23 mouse cellular contexts compared by ENCODE assay signal in the genomic region with DNA sequence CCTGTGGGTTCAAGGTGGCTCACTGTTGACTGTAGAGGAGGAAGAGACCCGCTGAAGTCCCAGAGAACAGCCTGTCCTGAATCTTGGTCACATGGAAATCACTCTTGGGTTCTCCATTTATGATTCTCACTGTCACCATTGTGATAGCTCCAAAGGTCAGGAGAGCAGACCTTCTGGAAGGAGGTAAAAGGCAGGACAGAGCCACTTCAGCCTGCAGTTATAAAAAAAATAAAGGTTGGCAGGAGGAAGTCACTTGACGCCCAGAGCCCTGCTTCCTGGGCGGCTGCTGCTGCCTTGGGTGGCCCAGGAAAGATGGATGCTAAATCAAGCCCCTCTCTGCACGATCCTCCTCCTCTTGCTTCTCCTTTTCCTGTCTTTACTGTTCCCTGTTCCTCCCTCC. TPM values are rescaled to one million over a fixed set of nuclear protein-coding genes. Genes with fewer than 3 reads are reported as not detected.
DNase-seq lines count a peak whose midpoint lies in the region; ATAC-seq lines count a peak whose summit lies in the region.
"Had no signal": no experiment of that assay in that cellular context is flagged by ENCODE, and none has a peak within 500 bp of the region (broad histone marks: within the 10 kb centered on the region; RNA-seq: fewer than 3 reads in every experiment).

No protein-coding gene starts in this region.

- H3K9me3 ChIP-seq in forebrain, embryonic 12.5 days = no peaks in the 10 kb centered on the region
- no peaks in the 10 kb centered on the region for H3K9me3 ChIP-seq in forebrain, embryonic 10.5 days
- no peaks in the 10 kb centered on the region for H3K9me3 ChIP-seq in hindbrain, embryonic 11.5 days (ENCODE audit: control insufficient read depth, low read length)
- H3K9me3 ChIP-seq in hindbrain, embryonic 12.5 days (replicated peaks) = no peaks in the 10 kb centered on the region
- H3K9me3 ChIP-seq in neural tube, embryonic 13.5 days = no peaks in the 10 kb centered on the region
- no peaks in the 10 kb centered on the region for H3K9me3 ChIP-seq in midbrain, embryonic 15.5 days
- H3K9me3 ChIP-seq: embryonic facial prominence, embryonic 10.5 days; heart, embryonic 12.5 days; limb, embryonic 15.5 days; neural tube, embryonic 12.5 days; stomach, embryonic 15.5 days had no signal

- peak overlapping the region; percentile 32; the same call in 1 of the 2 replicates for H3K27ac ChIP-seq in forebrain, embryonic 12.5 days
- no peak overlapping the region for H3K27ac ChIP-seq in forebrain, embryonic 10.5 days
- H3K27ac ChIP-seq in hindbrain, embryonic 11.5 days (ENCODE audit: low read depth, low read length) = 0 out of 2 replicates have a peak overlapping the region, but pooled peaks have one; percentile 10
- H3K27ac ChIP-seq in hindbrain, embryonic 12.5 days = no peak overlapping the region
- H3K27ac ChIP-seq in neural tube, embryonic 13.5 days (replicated peaks) = no peak overlapping the region
- 0 out of 2 replicates have a peak overlapping the region, but pooled peaks have one; percentile 23 for H3K27ac ChIP-seq in midbrain, embryonic 15.5 days
- H3K27ac ChIP-seq: embryonic facial prominence, embryonic 10.5 days; kidney, postnatal 0 days; left cerebral cortex, adult 2 months; limb, embryonic 15.5 days; liver, embryonic 14.5 days; neural tube, embryonic 12.5 days; stomach, embryonic 15.5 days had no signal

- peaks cover 18% of the 10 kb centered on the region for H3K4me1 ChIP-seq in forebrain, embryonic 12.5 days
- H3K4me1 ChIP-seq in forebrain, embryonic 10.5 days = peaks cover 19% of the 10 kb centered on the region
- H3K4me1 ChIP-seq in hindbrain, embryonic 11.5 days (replicated peaks; ENCODE audit: control insufficient read depth, insufficient read depth, low read length) = no peaks in the 10 kb centered on the region
- peaks cover 16% of the 10 kb centered on the region for H3K4me1 ChIP-seq in hindbrain, embryonic 12.5 days
- peaks cover 21% of the 10 kb centered on the region for H3K4me1 ChIP-seq in neural tube, embryonic 13.5 days (replicated peaks)
- 0 out of 2 replicates have a peak, but pooled peaks cover 5% of the 10 kb centered on the region for H3K4me1 ChIP-seq in midbrain, embryonic 15.5 days
- H3K4me1 ChIP-seq: neural tube, embryonic 12.5 days had no signal

- no peak for DNase-seq in forebrain, embryonic 10.5 days (ENCODE audit: extremely low spot score, low spot score)
- no peak for DNase-seq in hindbrain, embryonic 11.5 days (ENCODE audit: low spot score)
- no peak for DNase-seq in neural tube, embryonic 10.5 days (ENCODE audit: extremely low spot score, low spot score)
- DNase-seq: adrenal gland, postnatal 25 days; heart, postnatal 10 days; kidney, adult 2 months; lung, embryonic 14.5 days; right cerebral cortex, postnatal 4 days; thymus, postnatal 25 days had no signal

- H3K27me3 ChIP-seq in forebrain, embryonic 12.5 days = no peaks in the 10 kb centered on the region
- H3K27me3 ChIP-seq in forebrain, embryonic 10.5 days (ENCODE audit: poor library complexity, severe bottlenecking) = no peaks in the 10 kb centered on the region
- no peaks in the 10 kb centered on the region for H3K27me3 ChIP-seq in hindbrain, embryonic 11.5 days (ENCODE audit: control insufficient read depth, insufficient read depth, low read length)
- no peaks in the 10 kb centered on the region for H3K27me3 ChIP-seq in hindbrain, embryonic 12.5 days
- no peaks in the 10 kb centered on the region for H3K27me3 ChIP-seq in neural tube, embryonic 13.5 days
- no peaks in the 10 kb centered on the region for H3K27me3 ChIP-seq in midbrain, embryonic 15.5 days (replicated peaks)
- H3K27me3 ChIP-seq: heart, embryonic 12.5 days; limb, embryonic 15.5 days; neural tube, embryonic 12.5 days; stomach, embryonic 15.5 days had no signal

- no peak overlapping the region for H3K4me2 ChIP-seq in forebrain, embryonic 12.5 days
- no peak overlapping the region for H3K4me2 ChIP-seq in hindbrain, embryonic 11.5 days (replicated peaks; ENCODE audit: low read depth, low read length)
- no peak overlapping the region for H3K4me2 ChIP-seq in hindbrain, embryonic 12.5 days (replicated peaks)
- no peak overlapping the region for H3K4me2 ChIP-seq in neural tube, embryonic 13.5 days
- no peak overlapping the region for H3K4me2 ChIP-seq in midbrain, embryonic 15.5 days
- H3K4me2 ChIP-seq: heart, embryonic 12.5 days; limb, embryonic 15.5 days; lung, embryonic 14.5 days; neural tube, embryonic 12.5 days; stomach, embryonic 15.5 days had no signal

- no peak overlapping the region for H3K9ac ChIP-seq in forebrain, embryonic 12.5 days
- H3K9ac ChIP-seq in hindbrain, embryonic 11.5 days (ENCODE audit: low read depth, low read length) = no peak overlapping the region
- H3K9ac ChIP-seq in hindbrain, embryonic 12.5 days = no peak overlapping the region
- 0 out of 2 replicates have a peak overlapping the region, but pooled peaks have one; percentile 3 for H3K9ac ChIP-seq in neural tube, embryonic 13.5 days
- no peak overlapping the region for H3K9ac ChIP-seq in midbrain, embryonic 15.5 days
- H3K9ac ChIP-seq: heart, embryonic 12.5 days; limb, embryonic 15.5 days; liver, embryonic 14.5 days; lung, embryonic 14.5 days; neural tube, embryonic 12.5 days; stomach, embryonic 15.5 days had no signal

- ATAC-seq in forebrain, embryonic 12.5 days (ENCODE audit: low FRiP score) = no peak
- ATAC-seq in hindbrain, embryonic 11.5 days (ENCODE audit: low FRiP score) = no peak
- ATAC-seq in hindbrain, embryonic 12.5 days (ENCODE audit: low FRiP score) = no peak
- no peak for ATAC-seq in neural tube, embryonic 13.5 days (ENCODE audit: low read depth)
- no peak for ATAC-seq in midbrain, embryonic 15.5 days (replicated peaks)
- no peak for ATAC-seq in granulocyte monocyte progenitor cell, adult 5-6 weeks (replicated peaks; ENCODE audit: poor library complexity, severe bottlenecking)

- 71% methylated on average over 4 of the region's 4 CpGs for WGBS in forebrain, embryonic 12.5 days
- WGBS in forebrain, embryonic 10.5 days = 70% methylated on average over 4 of the region's 4 CpGs
- WGBS in hindbrain, embryonic 11.5 days = 68% methylated on average over 4 of the region's 4 CpGs
- WGBS in hindbrain, embryonic 12.5 days = 59% methylated on average over 4 of the region's 4 CpGs
- 62% methylated on average over 4 of the region's 4 CpGs for WGBS in neural tube, embryonic 13.5 days
- 62% methylated on average over 4 of the region's 4 CpGs for WGBS in midbrain, embryonic 15.5 days

- H3K4me3 ChIP-seq in forebrain, embryonic 12.5 days (replicated peaks) = no peak overlapping the region
- no peak overlapping the region for H3K4me3 ChIP-seq in forebrain, embryonic 10.5 days
- no peak overlapping the region for H3K4me3 ChIP-seq in hindbrain, embryonic 11.5 days (ENCODE audit: low read depth, low read length)
- no peak overlapping the region for H3K4me3 ChIP-seq in hindbrain, embryonic 12.5 days
- no peak overlapping the region for H3K4me3 ChIP-seq in neural tube, embryonic 13.5 days
- no peak overlapping the region for H3K4me3 ChIP-seq in midbrain, embryonic 15.5 days
- H3K4me3 ChIP-seq: embryonic facial prominence, embryonic 10.5 days; heart, embryonic 12.5 days; left cerebral cortex, adult 2 months; limb, embryonic 15.5 days; neural tube, embryonic 12.5 days; stomach, embryonic 15.5 days had no signal

- peaks cover 15% of the 10 kb centered on the region for H3K36me3 ChIP-seq in forebrain, embryonic 12.5 days (replicated peaks)
- H3K36me3 ChIP-seq in forebrain, embryonic 10.5 days (replicated peaks) = peaks cover 15% of the 10 kb centered on the region
- H3K36me3 ChIP-seq in hindbrain, embryonic 11.5 days (ENCODE audit: control insufficient read depth, insufficient read depth, low read length) = no peaks in the 10 kb centered on the region
- H3K36me3 ChIP-seq in hindbrain, embryonic 12.5 days = peaks cover 8% of the 10 kb centered on the region
- peaks cover 16% of the 10 kb centered on the region for H3K36me3 ChIP-seq in neural tube, embryonic 13.5 days
- 0 out of 2 replicates have a peak, but pooled peaks cover 4% of the 10 kb centered on the region for H3K36me3 ChIP-seq in midbrain, embryonic 15.5 days (replicated peaks)

RNA-seq across cellular contexts. Expression of a gene that starts 14.0 kb away (rescaled TPM):
- polyA plus RNA-seq in forebrain, embryonic 12.5 days (2016; fragmentation: Nextera tagmentation; extraction: Ambion mirVana) = 0.57 and 0.87 TPM in 2 replicates
- 0.31 and 0.36 TPM in 2 replicates for polyA plus RNA-seq in forebrain, embryonic 10.5 days (2016; fragmentation: Nextera tagmentation; extraction: Ambion mirVana)
- polyA plus RNA-seq in hindbrain, embryonic 11.5 days (2014; fragmentation: Nextera tagmentation; extraction: Ambion mirVana) = 0.22 and 0.69 TPM in 2 replicates
- 0.75 and 0.81 TPM in 2 replicates for polyA plus RNA-seq in hindbrain, embryonic 12.5 days (2016; fragmentation: Nextera tagmentation; extraction: Ambion mirVana)
- polyA plus RNA-seq in neural tube, embryonic 13.5 days (2015; fragmentation: Nextera tagmentation; extraction: Ambion mirVana) = 0.74 and 0.79 TPM in 2 replicates
- 3.2 and 4.4 TPM in 2 replicates for polyA plus RNA-seq in midbrain, embryonic 15.5 days (2015; fragmentation: Nextera tagmentation; extraction: Ambion mirVana)
- not detected in 2 replicates for total RNA-seq in granulocyte monocyte progenitor cell, adult 5-6 weeks (2014; fragmentation: Nextera tagmentation)
- not detected in 2 replicates for total RNA-seq in granulocyte monocyte progenitor cell, adult 5-6 weeks (2017)
- total RNA-seq: megakaryocyte, adult 5-6 weeks had no signal

Comparison
In these comparisons a context has a peak if more than half of its experiments do, and no peak if none do; other contexts are left out.
1. H3K27ac ChIP-seq: peak in forebrain, embryonic 12.5 days (single experiment), hindbrain, embryonic 11.5 days (single experiment) and midbrain, embryonic 15.5 days (single experiment); none in forebrain, embryonic 10.5 days (single experiment), hindbrain, embryonic 12.5 days (single experiment) and neural tube, embryonic 13.5 days (single experiment).